In genomic region chr13:41000140-41000925, GRCm38 (mm10) we compare ENCODE assay signal across 8 mouse cellular contexts. TPM values are rescaled to one million over a fixed set of nuclear protein-coding genes. Genes with fewer than 3 reads are reported as not detected.
DNase-seq lines count a peak whose midpoint lies in the region; ATAC-seq lines count a peak whose summit lies in the region.

No protein-coding gene starts in this region.

- peak overlapping the region; percentile 83 for H3K4me2 ChIP-seq in lung, embryonic 15.5 days

- DNase-seq in A20 (ENCODE audit: low read depth, low spot score): peak; percentile 58
- peak; percentile 71 for DNase-seq in adipocyte (ENCODE audit: low spot score)
- peak; percentile 34 for DNase-seq in embryo, embryonic 11 days
- DNase-seq in heart, adult 8-10 months (ENCODE audit: low spot score): peak; percentile 18
- peak; percentile 62 for DNase-seq in kidney, postnatal 10 days
- DNase-seq in ovary, postnatal 14 days (ENCODE audit: low spot score): peak; percentile 37
- peak; percentile 61 for DNase-seq in yolk sac, embryonic 10.5 days (ENCODE audit: low spot score)

- H3K4me3 ChIP-seq in lung, embryonic 15.5 days: peak overlapping the region; percentile 98

- ATAC-seq in lung, embryonic 15.5 days (ENCODE audit: borderline replicate concordance, extremely low read depth, low FRiP score, low TSS enrichment): peak; percentile 32

- peak overlapping the region; percentile 85 for H3K9ac ChIP-seq in lung, embryonic 15.5 days

- no peaks in the 10 kb centered on the region for H3K27me3 ChIP-seq in lung, embryonic 15.5 days

- peak overlapping the region; percentile 99 for H3K27ac ChIP-seq in lung, embryonic 15.5 days

- WGBS in lung, embryonic 15.5 days: under 1% methylated on average over 25 of the region's 25 CpGs

- H3K4me1 ChIP-seq in lung, embryonic 15.5 days: peaks cover 12% of the 10 kb centered on the region

- H3K36me3 ChIP-seq in lung, embryonic 15.5 days: peaks cover 9% of the 10 kb centered on the region

- no peaks in the 10 kb centered on the region for H3K9me3 ChIP-seq in lung, embryonic 15.5 days

RNA-seq across cellular contexts. Expression of gene Pak1ip1, which starts 0.5 kb away (rescaled TPM):
- total RNA-seq in heart, adult 8-10 months (2022): 10 to 100 TPM; 22.1 to 25.4 (median 23.3) TPM
- polyA plus RNA-seq in lung, embryonic 15.5 days (2015; fragmentation: Nextera tagmentation; extraction: Ambion mirVana): 60.7 and 63.1 TPM in 2 replicates

RNA-seq across cellular contexts. Expression of gene Tmem14c, which starts 15.8 kb away (rescaled TPM):
- 100 to 1,000 TPM; 150 to 170 (median 160) TPM for total RNA-seq in heart, adult 8-10 months (2022)
- 215 and 225 TPM in 2 replicates for polyA plus RNA-seq in lung, embryonic 15.5 days (2015; fragmentation: Nextera tagmentation; extraction: Ambion mirVana)

Comparison
In these comparisons a context has a peak if more than half of its experiments do, and no peak if none do; other contexts are left out.
1. Peak in every context shown above with its lines: DNase-seq, ATAC-seq, H3K4me3 ChIP-seq and H3K27ac ChIP-seq.
2. DNase-seq: peak in every context shown above with its lines; median percentile 71 in adipocyte; 62 in kidney, postnatal 10 days; 61 in yolk sac, embryonic 10.5 days; 58 in A20; 37 in ovary, postnatal 14 days; 34 in embryo, embryonic 11 days; 18 in heart, adult 8-10 months.